21 mouse cellular contexts compared by ENCODE assay signal in genomic region chr4:76503279-76503601, GRCm38 (mm10).
DNase-seq lines count a peak whose midpoint lies in the region; ATAC-seq and TF ChIP-seq lines count a peak whose summit lies in the region.
"Had no signal": no experiment of that assay in that cellular context is flagged by ENCODE, and none has a peak within 500 bp of the region (broad histone marks: within the 10 kb centered on the region; RNA-seq: fewer than 3 reads in every experiment).

No protein-coding gene starts in this region.

- no peaks in the 10 kb centered on the region for H3K27me3 ChIP-seq in liver, embryonic 12.5 days (replicated peaks)
- H3K27me3 ChIP-seq: embryonic facial prominence, embryonic 12.5 days; forebrain, embryonic 13.5 days had no signal

- H3K4me1 ChIP-seq in liver, embryonic 12.5 days = no peaks in the 10 kb centered on the region
- H3K4me1 ChIP-seq: forebrain, embryonic 13.5 days; heart, embryonic 10.5 days had no signal

- no peak overlapping the region for H3K4me3 ChIP-seq in liver, embryonic 12.5 days
- H3K4me3 ChIP-seq in gastrocnemius, adult 2 months = no peak overlapping the region
- H3K4me3 ChIP-seq: embryonic facial prominence, embryonic 12.5 days; forebrain, embryonic 13.5 days; heart, embryonic 10.5 days had no signal

- WGBS in liver, embryonic 12.5 days (ENCODE audit: insufficient replicate concordance) = 18% methylated on average over 3 of the region's 3 CpGs

- H3K36me3 ChIP-seq in liver, embryonic 12.5 days = no peaks in the 10 kb centered on the region
- H3K36me3 ChIP-seq: embryonic facial prominence, embryonic 12.5 days; heart, embryonic 10.5 days had no signal

- TF ChIP-seq CTCF in gastrocnemius, adult 2 months (IDR thresholded peaks at IDR 0.05) = no peak

- peak; percentile 38 to 42 for DNase-seq in cerebellum, postnatal 10 days
- DNase-seq in cerebellum, adult 11 months = no peak
- peak; percentile 10 for DNase-seq in left cerebral cortex, postnatal 4 days
- DNase-seq in left cerebral cortex, adult 8-10 months (ENCODE audit: low spot score in 2 of 2) = no peak
- DNase-seq in hindlimb bud, embryonic 11.5 days (ENCODE audit: extremely low spot score, low read depth, low spot score) = peak; percentile 16
- no peak for DNase-seq in gastrocnemius, adult 2 months
- DNase-seq: adrenal gland, postnatal 25 days; gastrocnemius, postnatal 10 days; heart, postnatal 4 days; kidney, adult 2 months; kidney, postnatal 10 days; liver; lung, postnatal 4 days; thymus, adult 18-20 months; thymus, postnatal 4 days had no signal

- intact Hi-C loops in left cerebral cortex, postnatal 4 days (cut with DNase I) = no loop called here
- intact Hi-C loops in gastrocnemius, adult 2 months (cut with DNase I) = no loop called here

- H3K9ac ChIP-seq in liver, embryonic 12.5 days = no peak overlapping the region
- H3K9ac ChIP-seq: embryonic facial prominence, embryonic 12.5 days; forebrain, embryonic 13.5 days had no signal

- ATAC-seq in liver, embryonic 12.5 days = no peak
- ATAC-seq: CD4-positive, CD25-positive, alpha-beta regulatory T cell, adult 4 months; forebrain, embryonic 13.5 days; midbrain, embryonic 16.5 days had no signal

- no peak overlapping the region for H3K27ac ChIP-seq in liver, embryonic 12.5 days
- no peak overlapping the region for H3K27ac ChIP-seq in gastrocnemius, adult 2 months
- H3K27ac ChIP-seq: embryonic facial prominence, embryonic 12.5 days; forebrain, embryonic 13.5 days; heart, embryonic 10.5 days had no signal

- no peaks in the 10 kb centered on the region for H3K9me3 ChIP-seq in liver, embryonic 12.5 days (replicated peaks)
- H3K9me3 ChIP-seq: embryonic facial prominence, embryonic 12.5 days; forebrain, embryonic 13.5 days; heart, embryonic 10.5 days had no signal

- H3K4me2 ChIP-seq in liver, embryonic 12.5 days = no peak overlapping the region
- H3K4me2 ChIP-seq: embryonic facial prominence, embryonic 12.5 days; forebrain, embryonic 13.5 days had no signal

Comparison
In these comparisons a context has a peak if more than half of its experiments do, and no peak if none do; other contexts are left out.
1. DNase-seq: peak in cerebellum, postnatal 10 days (2 of 2), left cerebral cortex, postnatal 4 days (single experiment) and hindlimb bud, embryonic 11.5 days (single experiment); none in cerebellum, adult 11 months (single experiment), left cerebral cortex, adult 8-10 months (0 of 2) and gastrocnemius, adult 2 months (single experiment).